Mouse (Mus musculus) ES-E14 (cell line): Measurements from ENCODE around the gene Olfr1305.

Experiments used
- CHD2 ChIP-seq: IDR thresholded peaks from 2 replicates; pipeline ENCODE4 v1.6.1; 2014; ENCODE audit warnings: mild to moderate bottlenecking, low read depth, low read length, inconsistent platforms
- HCFC1 ChIP-seq: IDR thresholded peaks from 2 replicates; pipeline ENCODE4 v1.6.1; 2012; ENCODE audit warnings: low read length, inconsistent platforms, borderline replicate concordance; ENCODE audit not compliant: insufficient read depth
- ZNF384 ChIP-seq: IDR thresholded peaks from 2 replicates; pipeline ENCODE4 v1.6.1; 2012; ENCODE audit warnings: low read depth, low read length, inconsistent platforms

GRCm38 (mm10) chr2:111820240-111820639 lies 56.7 kb downstream of the Olfr1305 start, which contains the start of gene Olfr1303:
- TF ChIP-seq ZNF384 (no peak), CHD2 (no peak), HCFC1 (no peak)
